16 mouse cellular contexts compared by ENCODE assay signal in genomic region chr1:37524669-37525068, GRCm38 (mm10).
"Had no signal": no experiment of that assay in that cellular context is flagged by ENCODE, and none has a peak within 500 bp of the region (broad histone marks: within the 10 kb centered on the region; RNA-seq: fewer than 3 reads in every experiment).

No protein-coding gene starts in this region.

- ATAC-seq: liver, postnatal 0 days had no signal

- DNase-seq: kidney, adult 2 months; kidney, postnatal 10 days; kidney, postnatal 36 days; left cerebral cortex, postnatal 4 days; liver, postnatal 0 days; lung, postnatal 10 days; lung, postnatal 4 days; midbrain, embryonic 14.5 days; right cerebral cortex, postnatal 25 days; thymus, adult 18-20 months; thymus, postnatal 4 days had no signal

- H3K4me1 ChIP-seq: kidney, embryonic 15.5 days; limb, embryonic 12.5 days; limb, embryonic 15.5 days; lung, embryonic 15.5 days had no signal

- H3K4me3 ChIP-seq: kidney, embryonic 15.5 days; limb, embryonic 12.5 days; limb, embryonic 15.5 days; lung, embryonic 15.5 days had no signal

- H3K27ac ChIP-seq: kidney, embryonic 15.5 days; limb, embryonic 12.5 days; limb, embryonic 15.5 days; liver, embryonic 14.5 days; lung, embryonic 15.5 days had no signal

- H3K27me3 ChIP-seq: kidney, embryonic 15.5 days; limb, embryonic 12.5 days; limb, embryonic 15.5 days; lung, embryonic 15.5 days had no signal

- H3K36me3 ChIP-seq: kidney, embryonic 15.5 days; limb, embryonic 12.5 days; limb, embryonic 15.5 days; lung, embryonic 15.5 days had no signal
